Mouse (Mus musculus) stomach, postnatal 0 days (tissue): ENCODE data around the gene Azgp1. TPM values are rescaled to one million over a fixed set of nuclear protein-coding genes. Genes with fewer than 3 reads are reported as not detected.

ENCODE experiments used
- ATAC-seq: fragments of 200-750 bp; cut with Nextera tagmentation; 2 replicates; pipeline ENCODE4 v1.8.0; 2017; ENCODE audit not compliant: low FRiP score, low TSS enrichment
- DNase-seq: peaks from one replicate; pipeline ENCODE4 v3.0.0-alpha.2; 2016; ENCODE audit warnings: low spot score
- H3K27ac ChIP-seq: fragments of 300-500 bp; sonication (generic); replicated peaks from 2 replicates; pipeline ENCODE4 v1.5.1; 2014; ENCODE audit warnings: mild to moderate bottlenecking, control low read depth
- H3K27me3 ChIP-seq: fragments of 300-500 bp; sonication (generic); 2 replicates; pipeline ENCODE4 v1.6.1; 2014; ENCODE audit warnings: low read length; ENCODE audit not compliant: control insufficient read depth, insufficient read depth
- H3K36me3 ChIP-seq: fragments of 300-500 bp; sonication (generic); 2 replicates; pipeline ENCODE4 v1.6.1; 2014; ENCODE audit warnings: low read length, mixed read lengths; ENCODE audit not compliant: control insufficient read depth, insufficient read depth
- H3K4me1 ChIP-seq: fragments of 300-500 bp; sonication (generic); replicated peaks from 2 replicates; pipeline ENCODE4 v1.6.1; 2014; ENCODE audit warnings: antibody characterized with exemption; ENCODE audit not compliant: control insufficient read depth, insufficient read depth
- H3K4me2 ChIP-seq: fragments of 300-500 bp; sonication (generic); replicated peaks from 2 replicates; pipeline ENCODE4 v1.6.1; 2014; ENCODE audit warnings: low read depth, mild to moderate bottlenecking, control low read depth, moderate library complexity
- H3K4me3 ChIP-seq: fragments of 300-500 bp; sonication (generic); 2 replicates; pipeline ENCODE4 v1.5.1; 2014; ENCODE audit warnings: low read depth, low read length, control low read depth
- H3K9ac ChIP-seq: fragments of 300-500 bp; sonication (generic); 2 replicates; pipeline ENCODE4 v1.6.1; 2014; ENCODE audit warnings: mild to moderate bottlenecking, low read length, control low read depth, mixed read lengths
- H3K9me3 ChIP-seq: fragments of 300-500 bp; sonication (generic); 2 replicates; pipeline ENCODE4 v1.6.1; 2016; ENCODE audit warnings: low read length; ENCODE audit not compliant: control insufficient read depth
- CTCF ChIP-seq: IDR thresholded peaks from 2 replicates; pipeline ENCODE4 v1.5.1; 2016; ENCODE audit warnings: antibody characterized with exemption, low read depth, mild to moderate bottlenecking, moderate library complexity
- EP300 ChIP-seq: optimal IDR thresholded peaks from 2 replicates; pipeline ENCODE3; 2016; ENCODE audit warnings: antibody characterized with exemption
- WGBS: fragments of 180-500 bp; shearing (Covaris S2); extraction: QIAGEN DNeasy Blood & Tissue Kit; methylation state at CpG from one replicate; pipeline ENCODE4 v1.1.7; 2014; 5-methylcytosine and 5-hydroxymethylcytosine counted together
- polyA plus RNA-seq: library from polyadenylated mRNA; unstranded; fragments of >200 nt; fragmentation: Nextera tagmentation; extraction: Ambion mirVana; gene quantifications from 2 replicates; pipeline ENCODE4 v1.2.1, GENCODE M21; 2015

The Azgp1 gene
- polyA plus RNA-seq, 1 experiment from 2014 or later, result 1.1 TPM

- Histone ChIP-seq H3K4me3 (no peak overlapping the region), H3K9me3 (no peaks in the 10 kb centered on the region), H3K4me1 (no peaks in the 10 kb centered on the region), H3K27ac (no peak overlapping the region), H3K36me3 (no peaks in the 10 kb centered on the region), H3K4me2 (no peak overlapping the region), H3K9ac (no peak overlapping the region), H3K27me3 (no peaks in the 10 kb centered on the region)
- TF ChIP-seq EP300, result no peak
- no peak for TF ChIP-seq CTCF
- no peak for DNase-seq
- no peak for ATAC-seq
Measured at GRCm38 (mm10) chr5:137947303-137947702, 34.0 kb upstream of the Azgp1 start.

- Histone ChIP-seq H3K4me3 (no peak overlapping the region), H3K27me3 (no peaks in the 10 kb centered on the region), H3K9ac (no peak overlapping the region), H3K4me2 (no peak overlapping the region), H3K36me3 (no peaks in the 10 kb centered on the region), H3K4me1 (no peaks in the 10 kb centered on the region), H3K27ac (no peak overlapping the region), H3K9me3 (no peaks in the 10 kb centered on the region)
- DNase-seq (peak; percentile 47), ATAC-seq (0 out of 2 replicates have a peak, but pooled peaks have one; percentile 47)
- WGBS, result 32% methylated on average over 6 of the region's 6 CpGs
- TF ChIP-seq CTCF (peak; percentile 72), EP300 (no peak)
Measured at GRCm38 (mm10) chr5:137951218-137951617, 30.1 kb upstream of the Azgp1 start.

GRCm38 (mm10) chr5:137956404-137956803 lies 24.9 kb upstream of the Azgp1 start:
- WGBS, result 87% methylated on average over 3 of the region's 3 CpGs
- Histone ChIP-seq H3K4me3 (no peak overlapping the region), H3K9ac (no peak overlapping the region), H3K4me1 (no peaks in the 10 kb centered on the region), H3K27me3 (no peaks in the 10 kb centered on the region), H3K9me3 (no peaks in the 10 kb centered on the region), H3K36me3 (no peaks in the 10 kb centered on the region), H3K4me2 (no peak overlapping the region), H3K27ac (no peak overlapping the region)
- no peak for DNase-seq
- no peak for ATAC-seq
- TF ChIP-seq CTCF, result no peak
- TF ChIP-seq EP300, result no peak

- no peak within 1 kb of the TSS for H3K4me2 ChIP-seq
- no peak within 1 kb of the TSS for H3K27ac ChIP-seq
- H3K4me3 ChIP-seq, result no peak within 1 kb of the TSS
- H3K9me3 ChIP-seq, result no peaks in the 10 kb centered on the region
- no peak for ATAC-seq
- no peak for DNase-seq
- TF ChIP-seq EP300 (no peak), CTCF (no peak)
- H3K4me1 ChIP-seq, result no peaks in the 10 kb centered on the region
- WGBS, result 78% methylated on average over 8 of the region's 8 CpGs
- no peak within 1 kb of the TSS for H3K9ac ChIP-seq
- H3K36me3 ChIP-seq, result no peaks in the 10 kb centered on the region
- no peaks in the 10 kb centered on the region for H3K27me3 ChIP-seq
Measured at GRCm38 (mm10) chr5:137962945-137963344, 18.4 kb upstream of the Azgp1 start, which contains the start of gene Gjc3. Gene Gjc3, minus strand, starts transcription at chr5:137963098.

- H3K4me1 ChIP-seq, result no peaks in the 10 kb centered on the region
- H3K27me3 ChIP-seq, result no peaks in the 10 kb centered on the region
- H3K4me3 ChIP-seq, result no peak overlapping the region
- ATAC-seq, result no peak
- H3K9me3 ChIP-seq, result no peaks in the 10 kb centered on the region
- H3K9ac ChIP-seq, result no peak overlapping the region
- H3K27ac ChIP-seq, result no peak overlapping the region
- no peak for DNase-seq
- H3K36me3 ChIP-seq, result no peaks in the 10 kb centered on the region
- TF ChIP-seq CTCF (no peak), EP300 (no peak)
- H3K4me2 ChIP-seq, result no peak overlapping the region
Measured at GRCm38 (mm10) chr5:137966492-137966891, 14.8 kb upstream of the Azgp1 start.

- Histone ChIP-seq H3K36me3 (no peaks in the 10 kb centered on the region), H3K9ac (no peak overlapping the region), H3K27ac (no peak overlapping the region), H3K4me1 (no peaks in the 10 kb centered on the region), H3K4me2 (no peak overlapping the region), H3K9me3 (no peaks in the 10 kb centered on the region), H3K27me3 (no peaks in the 10 kb centered on the region), H3K4me3 (no peak overlapping the region)
- WGBS, result 72% methylated on average over 2 of the region's 2 CpGs
- ATAC-seq (no peak), DNase-seq (no peak)
- TF ChIP-seq EP300 (no peak), CTCF (peak; percentile 57)
Measured at GRCm38 (mm10) chr5:137973161-137973560, 8.2 kb upstream of the Azgp1 start.
